Comparison of ENCODE assay signal across 18 mouse cellular contexts in the genomic region with DNA sequence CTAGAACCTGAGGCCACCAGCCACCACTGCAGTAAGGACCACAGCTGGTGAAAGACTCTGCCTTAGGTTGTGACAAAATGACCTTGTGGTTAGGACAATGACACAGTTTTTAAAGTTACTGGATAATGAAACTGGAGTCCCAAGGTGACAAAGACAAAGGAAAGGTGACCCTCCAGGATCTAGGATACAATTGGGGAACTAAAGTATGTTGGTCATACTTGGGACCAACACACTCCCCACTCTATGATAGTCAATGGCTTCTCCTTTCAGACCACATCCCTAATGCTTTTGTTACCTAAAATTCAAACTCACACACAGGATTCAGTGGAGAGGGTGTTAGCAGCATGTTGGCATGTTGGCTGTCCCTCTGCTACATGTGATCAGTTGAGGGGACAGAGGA.
"Had no signal": no experiment of that assay in that cellular context is flagged by ENCODE, and none has a peak within 500 bp of the region (broad histone marks: within the 10 kb centered on the region; RNA-seq: fewer than 3 reads in every experiment).

No protein-coding gene starts in this region.

- H3K4me3 ChIP-seq: limb, embryonic 12.5 days; liver, embryonic 15.5 days; lung, embryonic 15.5 days; midbrain, embryonic 15.5 days; neural tube, embryonic 13.5 days; stomach, embryonic 15.5 days had no signal

- H3K27me3 ChIP-seq: limb, embryonic 12.5 days; lung, embryonic 15.5 days; midbrain, embryonic 15.5 days; neural tube, embryonic 13.5 days; stomach, embryonic 15.5 days had no signal

- H3K9me3 ChIP-seq: limb, embryonic 12.5 days; liver, embryonic 15.5 days; lung, embryonic 15.5 days; midbrain, embryonic 15.5 days; neural tube, embryonic 13.5 days; stomach, embryonic 15.5 days had no signal

- H3K9ac ChIP-seq: limb, embryonic 12.5 days; liver, embryonic 15.5 days; lung, embryonic 15.5 days; midbrain, embryonic 15.5 days; neural tube, embryonic 13.5 days; stomach, embryonic 15.5 days had no signal

- H3K4me2 ChIP-seq: limb, embryonic 12.5 days; liver, embryonic 15.5 days; lung, embryonic 15.5 days; midbrain, embryonic 15.5 days; neural tube, embryonic 13.5 days; stomach, embryonic 15.5 days had no signal

- DNase-seq: kidney, adult 11 months; kidney, adult 9 months; kidney, postnatal 36 days; layer of hippocampus, adult 9-11 months; layer of hippocampus, postnatal 36 days; liver; lung, postnatal 14 days; right cerebral cortex, postnatal 25 days; thymus, postnatal 4 days had no signal

- H3K4me1 ChIP-seq: limb, embryonic 12.5 days; lung, embryonic 15.5 days; midbrain, embryonic 15.5 days; neural tube, embryonic 13.5 days; stomach, embryonic 15.5 days had no signal

- ATAC-seq: hindbrain, embryonic 16.5 days; midbrain, embryonic 15.5 days had no signal

- H3K27ac ChIP-seq: kidney, postnatal 0 days; limb, embryonic 12.5 days; liver, embryonic 15.5 days; lung, embryonic 15.5 days; macrophage; midbrain, embryonic 15.5 days; neural tube, embryonic 13.5 days; stomach, embryonic 15.5 days had no signal

- H3K36me3 ChIP-seq: limb, embryonic 12.5 days; liver, embryonic 15.5 days; lung, embryonic 15.5 days; midbrain, embryonic 15.5 days; neural tube, embryonic 13.5 days; stomach, embryonic 15.5 days had no signal
